Mouse (Mus musculus) left cerebral cortex, adult 8-10 months (tissue): ENCODE data around the gene Hectd2. TPM values are rescaled to one million over a fixed set of nuclear protein-coding genes. Genes with fewer than 3 reads are reported as not detected.

ENCODE experiments used
- DNase-seq, 2 experiments: peaks; one replicate each; pipeline ENCODE4 v3.0.0; 2022; ENCODE audit warnings: low spot score in 2 of 2
- total RNA-seq, 4 experiments: library from RNA; stranded (reverse); gene quantifications; 2 replicates each; pipeline ENCODE4 v1.2.4; 2022

Gene Hectd2
- total RNA-seq, 4 experiments from 2014 or later, result 15.9 to 18.4 (median 17.6) TPM

GRCm38 (mm10) chr19:36646132-36646828 is 91.8 kb downstream of the Hectd2 start:
- no peak for DNase-seq

- DNase-seq, result no peak
These were observed 98.2 kb downstream of the Hectd2 start for GRCm38 (mm10) chr19:36652686-36653085.

GRCm38 (mm10) chr19:36662734-36663133 is 108.3 kb downstream of the Hectd2 start:
- DNase-seq, result no peak

GRCm38 (mm10) chr19:36663918-36664317 is 109.5 kb downstream of the Hectd2 start:
- no peak for DNase-seq

- DNase-seq, result no peak
These were observed 110.0 kb downstream of the Hectd2 start for GRCm38 (mm10) chr19:36664417-36664816.

GRCm38 (mm10) chr19:36665206-36665605 is 110.8 kb downstream of the Hectd2 start:
- DNase-seq, result no peak

- no peak for DNase-seq
These were observed 111.2 kb downstream of the Hectd2 start for GRCm38 (mm10) chr19:36665641-36666040.

GRCm38 (mm10) chr19:36666471-36666870 is 112.0 kb downstream of the Hectd2 start:
- no peak for DNase-seq

GRCm38 (mm10) chr19:36667368-36667767 is 112.9 kb downstream of the Hectd2 start:
- DNase-seq, result no peak

GRCm38 (mm10) chr19:36668098-36668497 is 113.7 kb downstream of the Hectd2 start:
- no peak for DNase-seq

GRCm38 (mm10) chr19:36668881-36669639 is 114.6 kb downstream of the Hectd2 start:
- DNase-seq, result no peak

GRCm38 (mm10) chr19:36669720-36670451 is 115.4 kb downstream of the Hectd2 start:
- DNase-seq, result no peak

Other genes starting within 250 kb of the Hectd2 start
- 10 to 100 TPM; 25.7 to 31.6 (median 28.4) TPM for gene Pcgf5, start 206.3 kb upstream of the Hectd2 start, total RNA-seq
- gene Ppp1r3c, start 182.0 kb downstream of the Hectd2 start, total RNA-seq, result 10 to 100 TPM; 44.9 to 49.2 (median 46.9) TPM